ENCODE assay signal across 14 mouse cellular contexts in the genomic region with DNA sequence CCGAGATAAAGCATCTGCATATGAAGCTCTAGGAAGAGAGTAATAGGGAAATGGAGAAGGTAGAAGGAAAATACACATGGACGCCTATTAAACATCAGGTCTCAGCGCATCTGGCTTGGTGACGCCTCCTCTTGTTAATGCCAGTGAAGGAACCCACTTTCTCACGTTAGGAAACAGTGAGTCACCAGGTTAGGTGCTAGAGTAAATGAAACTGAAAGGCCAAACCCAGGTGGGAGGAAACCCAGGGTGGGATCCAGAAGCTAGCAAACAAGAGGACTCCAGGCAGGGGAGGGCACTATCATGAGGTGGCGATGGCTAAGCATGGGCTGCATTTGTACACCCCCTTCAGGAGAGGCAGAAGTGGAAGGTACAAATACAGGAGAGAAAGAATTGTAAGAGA. TPM values are rescaled to one million over a fixed set of nuclear protein-coding genes. Genes with fewer than 3 reads are reported as not detected.
DNase-seq lines count a peak whose midpoint lies in the region; ATAC-seq and TF ChIP-seq lines count a peak whose summit lies in the region.
"Had no signal": no experiment of that assay in that cellular context is flagged by ENCODE, and none has a peak within 500 bp of the region (broad histone marks: within the 10 kb centered on the region; RNA-seq: fewer than 3 reads in every experiment).

No protein-coding gene starts in this region.

- H3K9ac ChIP-seq in forebrain, embryonic 12.5 days: 0 out of 2 replicates have a peak overlapping the region, but pooled peaks have one; percentile 1
- H3K9ac ChIP-seq in liver, embryonic 11.5 days (ENCODE audit: low read depth, low read length): no peak overlapping the region
- H3K9ac ChIP-seq in ES-Bruce4 (ENCODE audit: low read depth, poor library complexity, severe bottlenecking): peak overlapping the region; percentile 9; the same call in 1 of the 2 replicates

- H3K4me2 ChIP-seq in forebrain, embryonic 12.5 days: no peak overlapping the region
- peak overlapping the region; percentile 4 for H3K4me2 ChIP-seq in liver, embryonic 11.5 days

- no peaks in the 10 kb centered on the region for H3K9me3 ChIP-seq in forebrain, embryonic 12.5 days
- H3K9me3 ChIP-seq in forebrain, embryonic 10.5 days: no peaks in the 10 kb centered on the region
- H3K9me3 ChIP-seq in liver, embryonic 11.5 days (ENCODE audit: control insufficient read depth, low read length): no peaks in the 10 kb centered on the region
- no peaks in the 10 kb centered on the region for H3K9me3 ChIP-seq in ES-Bruce4 (replicated peaks; ENCODE audit: control insufficient read depth, insufficient read depth, low read length, poor library complexity, severe bottlenecking)

- no peak for TF ChIP-seq CTCF in ES-Bruce4 (IDR thresholded peaks at IDR 0.05; ENCODE audit: low read depth, low read length)

- H3K4me3 ChIP-seq in forebrain, embryonic 12.5 days (replicated peaks): no peak overlapping the region
- H3K4me3 ChIP-seq in forebrain, embryonic 10.5 days: no peak overlapping the region; the same call in 1 of the 2 replicates
- H3K4me3 ChIP-seq in liver, embryonic 11.5 days (ENCODE audit: low read depth, low read length): no peak overlapping the region
- H3K4me3 ChIP-seq in ES-Bruce4 (ENCODE audit: low read depth, low read length) (peak overlapping the region; percentile 17), macrophage (ENCODE audit: inconsistent target) (peak overlapping the region; percentile 72)

- peaks cover 68% of the 10 kb centered on the region for H3K79me2 ChIP-seq in macrophage (ENCODE audit: inconsistent target)

- no peak for TF ChIP-seq EP300 in ES-Bruce4 (IDR thresholded peaks at IDR 0.05; ENCODE audit: insufficient read depth, low read depth, low read length)

- H3K27ac ChIP-seq in forebrain, embryonic 12.5 days: no peak overlapping the region
- no peak overlapping the region for H3K27ac ChIP-seq in forebrain, embryonic 10.5 days
- H3K27ac ChIP-seq in liver, embryonic 11.5 days (ENCODE audit: low read depth, low read length): no peak overlapping the region
- H3K27ac ChIP-seq in ES-Bruce4 (ENCODE audit: insufficient read depth, low read length) (peak overlapping the region; percentile 57), macrophage (peak overlapping the region; percentile 21; the same call in 1 of the 2 replicates)

- DNase-seq in forebrain, embryonic 10.5 days (ENCODE audit: extremely low spot score, low spot score): no peak
- no peak for DNase-seq in liver, embryonic 11.5 days (ENCODE audit: low spot score)
- DNase-seq in liver: no peak
- DNase-seq in adrenal gland, adult 18-20 months (ENCODE audit: low spot score in 2 of 2): no peak
- no peak for DNase-seq in lung, postnatal 14 days
- DNase-seq: gastrocnemius, postnatal 14 days; thymus, postnatal 4 days had no signal

- 83% methylated on average over 6 of the region's 6 CpGs for WGBS in forebrain, embryonic 12.5 days
- 89% methylated on average over 6 of the region's 6 CpGs for WGBS in forebrain, embryonic 10.5 days
- WGBS in liver, embryonic 11.5 days: 76% methylated on average over 6 of the region's 6 CpGs
- 79% methylated on average over 6 of the region's 6 CpGs for WGBS in macrophage (ENCODE audit: missing documents)

- H3K36me3 ChIP-seq in forebrain, embryonic 12.5 days (replicated peaks): peaks cover 18% of the 10 kb centered on the region
- peaks cover 40% of the 10 kb centered on the region for H3K36me3 ChIP-seq in forebrain, embryonic 10.5 days (replicated peaks)
- H3K36me3 ChIP-seq in liver, embryonic 11.5 days (ENCODE audit: control insufficient read depth, insufficient read depth, low read length): peaks cover 7% of the 10 kb centered on the region
- peaks cover 37% of the 10 kb centered on the region for H3K36me3 ChIP-seq in ES-Bruce4 (ENCODE audit: control insufficient read depth, insufficient read depth, low read length, poor library complexity, severe bottlenecking)
- peaks cover 22% of the 10 kb centered on the region for H3K36me3 ChIP-seq in macrophage (ENCODE audit: inconsistent target)

- no peak for ATAC-seq in forebrain, embryonic 12.5 days (ENCODE audit: low FRiP score)
- ATAC-seq in liver, embryonic 11.5 days (replicated peaks; ENCODE audit: low FRiP score): no peak
- ATAC-seq: intestine, embryonic 16.5 days had no signal

- H3K4me1 ChIP-seq in forebrain, embryonic 12.5 days: peaks cover 21% of the 10 kb centered on the region
- H3K4me1 ChIP-seq in forebrain, embryonic 10.5 days: peaks cover 23% of the 10 kb centered on the region
- peaks cover 13% of the 10 kb centered on the region for H3K4me1 ChIP-seq in liver, embryonic 11.5 days (replicated peaks; ENCODE audit: control insufficient read depth, insufficient read depth, low read length)
- no peaks in the 10 kb centered on the region for H3K4me1 ChIP-seq in ES-Bruce4 (ENCODE audit: control insufficient read depth, insufficient read depth, low read length)

- no peak for TF ChIP-seq POLR2A in ES-Bruce4 (IDR thresholded peaks at IDR 0.05; ENCODE audit: insufficient read depth, low read length)

- no peaks in the 10 kb centered on the region for H3K27me3 ChIP-seq in forebrain, embryonic 12.5 days
- no peaks in the 10 kb centered on the region for H3K27me3 ChIP-seq in forebrain, embryonic 10.5 days (ENCODE audit: poor library complexity, severe bottlenecking)
- H3K27me3 ChIP-seq in liver, embryonic 11.5 days (replicated peaks; ENCODE audit: control insufficient read depth, insufficient read depth, low read length): no peaks in the 10 kb centered on the region
- no peaks in the 10 kb centered on the region for H3K27me3 ChIP-seq in ES-Bruce4 (ENCODE audit: control insufficient read depth, insufficient read depth, low read length, poor library complexity, severe bottlenecking)

RNA-seq across cellular contexts. Expression of a gene that starts 3.3 kb away (rescaled TPM):
- polyA plus RNA-seq in forebrain, embryonic 12.5 days (2016; fragmentation: Nextera tagmentation; extraction: Ambion mirVana): 124 and 132 TPM in 2 replicates
- polyA plus RNA-seq in forebrain, embryonic 10.5 days (2016; fragmentation: Nextera tagmentation; extraction: Ambion mirVana): 155 and 167 TPM in 2 replicates
- polyA plus RNA-seq in liver, embryonic 11.5 days (2014; fragmentation: Nextera tagmentation; extraction: Ambion mirVana): 147 and 156 TPM in 2 replicates
- polyA plus RNA-seq in ES-Bruce4 (2011; ENCODE audit: insufficient read depth, insufficient read length, low read depth, missing spikeins): 114 and 119 TPM in 2 replicates
- total RNA-seq in macrophage (2018; cell fraction: chromatin; rRNA removed): 100 to 1,000 TPM in 21 of 26 experiments, 10 to 100 TPM in 5; 43.5 to 281 (median 153) TPM
- total RNA-seq in macrophage (2018; cell fraction: cytosol; rRNA removed): 10 to 100 TPM; 62.8 to 89.3 (median 71.5) TPM
- 100 to 1,000 TPM in 15 of 26 experiments, 10 to 100 TPM in 11; 41.0 to 277 (median 102) TPM for total RNA-seq in macrophage (2018; cell fraction: nucleus; rRNA removed)
- 73.2 to 165 TPM (median 79.1 TPM) in 3 replicates for polyA plus RNA-seq in macrophage (2018)
- total RNA-seq in adrenal gland, adult 18-20 months (2021): 10 to 100 TPM; 50.6 to 59.5 TPM

RNA-seq across cellular contexts. Expression of a gene that starts 29.4 kb away (rescaled TPM):
- 1.1 and 1.2 TPM in 2 replicates for polyA plus RNA-seq in forebrain, embryonic 12.5 days (2016; fragmentation: Nextera tagmentation; extraction: Ambion mirVana)
- polyA plus RNA-seq in forebrain, embryonic 10.5 days (2016; fragmentation: Nextera tagmentation; extraction: Ambion mirVana): 0.62 and 0.78 TPM in 2 replicates
- polyA plus RNA-seq in liver, embryonic 11.5 days (2014; fragmentation: Nextera tagmentation; extraction: Ambion mirVana): 0.10 TPM in 1 of 2 replicates, not detected in the other
- 1.1 and 2.4 TPM in 2 replicates for polyA plus RNA-seq in ES-Bruce4 (2011; ENCODE audit: insufficient read depth, insufficient read length, low read depth, missing spikeins)
- 1 to 10 TPM in 1 of 26 experiments, under 1 TPM in 5, not detected in 20; 0.34 to 4.3 (median 0.80) TPM for total RNA-seq in macrophage (2018; cell fraction: chromatin; rRNA removed)
- under 1 TPM in 8 of 26 experiments, not detected in 18; 0.04 to 0.22 (median 0.12) TPM for total RNA-seq in macrophage (2018; cell fraction: cytosol; rRNA removed)
- under 1 TPM in 5 of 26 experiments, not detected in 21; 0.20 to 0.60 (median 0.26) TPM for total RNA-seq in macrophage (2018; cell fraction: nucleus; rRNA removed)
- polyA plus RNA-seq in macrophage (2018): not detected in 3 replicates
- 10 to 100 TPM; 27.2 to 30.4 TPM for total RNA-seq in adrenal gland, adult 18-20 months (2021)
- total RNA-seq: common myeloid progenitor, adult 5-6 weeks; gastrocnemius, postnatal 14 days; monocyte, adult 5-6 weeks had no signal
- polyA plus RNA-seq: liver, embryonic 16.5 days had no signal

RNA-seq across cellular contexts. Expression of a gene that starts 29.7 kb away (rescaled TPM):
- polyA plus RNA-seq in forebrain, embryonic 12.5 days (2016; fragmentation: Nextera tagmentation; extraction: Ambion mirVana): 37.9 and 41.7 TPM in 2 replicates
- polyA plus RNA-seq in forebrain, embryonic 10.5 days (2016; fragmentation: Nextera tagmentation; extraction: Ambion mirVana): 38.2 and 41.6 TPM in 2 replicates
- 36.2 and 36.9 TPM in 2 replicates for polyA plus RNA-seq in liver, embryonic 11.5 days (2014; fragmentation: Nextera tagmentation; extraction: Ambion mirVana)
- polyA plus RNA-seq in ES-Bruce4 (2011; ENCODE audit: insufficient read depth, insufficient read length, low read depth, missing spikeins): 32.7 and 35.8 TPM in 2 replicates
- total RNA-seq in macrophage (2018; cell fraction: chromatin; rRNA removed): 10 to 100 TPM; 19.3 to 58.5 (median 39.1) TPM
- 10 to 100 TPM; 15.9 to 25.2 (median 19.1) TPM for total RNA-seq in macrophage (2018; cell fraction: cytosol; rRNA removed)
- total RNA-seq in macrophage (2018; cell fraction: nucleus; rRNA removed): 10 to 100 TPM; 18.4 to 42.8 (median 24.8) TPM
- polyA plus RNA-seq in macrophage (2018): 19.4 to 21.5 TPM (median 19.6 TPM) in 3 replicates
- total RNA-seq in adrenal gland, adult 18-20 months (2021): 10 to 100 TPM; 22.4 to 22.6 TPM

Comparison
In these comparisons a context has a peak if more than half of its experiments do, and no peak if none do; other contexts are left out.
1. H3K27ac ChIP-seq: peak in ES-Bruce4 (single experiment) and macrophage (single experiment); none in forebrain, embryonic 12.5 days (single experiment), forebrain, embryonic 10.5 days (single experiment) and liver, embryonic 11.5 days (single experiment).
2. H3K4me3 ChIP-seq: peak in ES-Bruce4 (single experiment) and macrophage (single experiment); none in forebrain, embryonic 12.5 days (single experiment), forebrain, embryonic 10.5 days (single experiment) and liver, embryonic 11.5 days (single experiment).